Mouse (Mus musculus): Measurements from ENCODE around the gene Gng13.

DNA sequence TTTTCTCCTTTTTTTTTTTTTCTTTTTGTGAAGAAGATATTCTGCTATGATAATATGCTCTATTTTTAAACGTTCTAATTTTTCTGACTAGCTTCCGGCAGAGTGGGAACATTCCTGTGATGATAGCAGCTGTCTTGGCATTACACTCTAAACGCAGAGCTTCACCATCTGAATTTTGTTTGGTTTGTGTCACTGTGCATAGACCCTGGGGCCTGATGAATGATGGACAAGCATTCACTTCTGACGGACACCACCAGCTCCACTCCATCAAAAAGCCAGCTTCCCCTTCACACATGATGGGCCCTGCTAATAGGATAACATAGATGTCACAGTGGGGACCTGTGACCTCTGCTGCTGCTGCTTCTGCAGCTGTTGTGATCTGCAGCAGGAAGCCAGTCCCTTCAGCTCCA lies 44.6 kb downstream of the Gng13 start:
- TF ChIP-seq CTCF (IDR thresholded peaks at IDR 0.05; ENCODE audit: insufficient read depth, low read length) (no peak), POLR2A (IDR thresholded peaks at IDR 0.05; ENCODE audit: borderline replicate concordance, extremely low read depth, low read depth, low read length) (no peak)

All from lung, adult 2 months (tissue).